Mouse (Mus musculus): ENCODE data around the gene Vamp1. TPM values are rescaled to one million over a fixed set of nuclear protein-coding genes. Genes with fewer than 3 reads are reported as not detected.
A peak's percentile ranks its signal among the peaks of the same experiment; 100 is the strongest.
"Not testable (repeated sequence)": the region's sequence is repeated elsewhere in the genome, so short reads cannot be mapped to it uniquely, and the experiment has no call there.

The Vamp1 gene
- total RNA-seq, 2 experiments from 2014 or later = 125 to 128 TPM

- intact Hi-C loops (cut with DNase I) = no loop called here
- Histone ChIP-seq H3K27ac (no peak overlapping the region), H3K4me3 (no peak overlapping the region)
- no peak for TF ChIP-seq CTCF (IDR thresholded peaks at IDR 0.05)
- DNase-seq (ENCODE audit: extremely low spot score in 1 of 2, low spot score in 2 of 2) = no peak
Measured at GRCm38 (mm10) chr6:125253863-125254715, 38.7 kb downstream of the Vamp1 start.

GRCm38 (mm10) chr6:125255516-125256044 is 40.2 kb downstream of the Vamp1 start:
- intact Hi-C loops (cut with DNase I) = no loop called here
- no peak overlapping the region for H3K27ac ChIP-seq
- H3K4me3 ChIP-seq = no peak overlapping the region
- no peak for DNase-seq (ENCODE audit: extremely low spot score in 1 of 2, low spot score in 2 of 2)
- no peak for TF ChIP-seq CTCF (IDR thresholded peaks at IDR 0.05)

DNA sequence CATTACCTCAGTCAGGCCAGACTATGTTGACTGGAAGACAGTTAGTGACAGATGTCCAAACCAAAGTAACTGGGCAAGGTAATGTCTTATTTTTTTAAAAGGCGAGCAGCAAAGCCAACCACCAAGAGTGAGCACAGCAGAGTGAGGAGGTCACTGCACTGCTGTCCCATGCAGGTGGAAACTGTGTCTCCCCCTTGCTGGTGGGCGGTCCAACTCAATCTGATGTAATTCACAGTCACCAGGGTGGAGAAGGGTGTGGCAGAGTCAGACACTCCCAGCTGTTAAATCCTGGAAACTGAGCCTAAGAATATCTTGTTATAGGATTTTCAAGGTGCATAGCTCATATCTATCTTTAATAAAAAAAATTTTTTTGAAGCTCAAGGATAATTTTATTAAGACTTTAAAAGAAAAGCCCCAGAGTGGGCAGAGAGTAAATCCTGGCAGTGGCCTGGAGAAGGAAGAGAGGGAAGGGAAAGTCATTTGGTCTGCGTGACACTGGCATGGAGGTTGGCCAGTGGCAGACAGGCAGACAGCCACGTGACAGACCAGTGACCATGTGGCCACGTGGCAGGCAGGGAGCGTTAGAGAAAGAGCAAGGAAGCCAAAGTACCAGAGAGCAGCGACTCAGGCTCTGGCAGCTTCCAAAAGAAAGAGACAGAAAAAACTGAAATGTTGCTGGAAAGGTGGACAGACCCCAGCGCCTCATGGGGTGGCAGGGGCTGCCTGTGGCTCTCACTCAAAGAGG is 41.0 kb downstream of the Vamp1 start:
- no peak for TF ChIP-seq CTCF (IDR thresholded peaks at IDR 0.05)
- intact Hi-C loops (cut with DNase I) = no loop called here
- no peak overlapping the region for H3K27ac ChIP-seq
- H3K4me3 ChIP-seq = no peak overlapping the region
- no peak for DNase-seq (ENCODE audit: extremely low spot score in 1 of 2, low spot score in 2 of 2)

- Histone ChIP-seq H3K4me3 (no peak overlapping the region), H3K27ac (no peak overlapping the region)
- no peak for TF ChIP-seq CTCF (IDR thresholded peaks at IDR 0.05)
- intact Hi-C loops (cut with DNase I) = loop anchor here (2.0 kb wide), 1 partner anchor 257 kb away; no protein-coding TSS in a partner anchor
- DNase-seq (ENCODE audit: extremely low spot score in 1 of 2, low spot score in 2 of 2) = no peak
Measured at GRCm38 (mm10) chr6:125260006-125260555, 44.7 kb downstream of the Vamp1 start.

DNA sequence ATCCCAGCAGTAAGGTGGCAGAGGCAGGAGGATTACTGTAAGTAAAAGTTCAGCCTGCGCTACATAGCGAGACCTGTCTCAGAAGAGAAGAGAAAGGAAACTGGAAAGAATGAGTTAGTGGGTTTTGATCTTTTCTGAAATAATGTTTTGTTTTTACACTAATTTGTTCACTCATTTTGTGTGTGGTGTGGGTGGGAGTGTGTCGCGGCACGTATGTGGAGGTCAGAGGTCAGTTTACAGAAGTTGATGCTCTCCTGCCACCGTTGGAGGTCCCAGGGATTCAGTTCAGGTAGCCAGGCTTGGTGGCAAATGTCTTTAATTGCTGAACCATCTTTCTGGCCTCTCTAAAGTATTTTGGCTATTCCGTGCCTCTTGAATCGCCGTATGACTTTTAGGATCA is 48.9 kb downstream of the Vamp1 start:
- TF ChIP-seq CTCF (IDR thresholded peaks at IDR 0.05) = no peak
- intact Hi-C loops (cut with DNase I) = no loop called here
- Histone ChIP-seq H3K4me3 (no peak overlapping the region), H3K27ac (no peak overlapping the region)
- DNase-seq (ENCODE audit: extremely low spot score in 1 of 2, low spot score in 2 of 2) = no peak

DNA sequence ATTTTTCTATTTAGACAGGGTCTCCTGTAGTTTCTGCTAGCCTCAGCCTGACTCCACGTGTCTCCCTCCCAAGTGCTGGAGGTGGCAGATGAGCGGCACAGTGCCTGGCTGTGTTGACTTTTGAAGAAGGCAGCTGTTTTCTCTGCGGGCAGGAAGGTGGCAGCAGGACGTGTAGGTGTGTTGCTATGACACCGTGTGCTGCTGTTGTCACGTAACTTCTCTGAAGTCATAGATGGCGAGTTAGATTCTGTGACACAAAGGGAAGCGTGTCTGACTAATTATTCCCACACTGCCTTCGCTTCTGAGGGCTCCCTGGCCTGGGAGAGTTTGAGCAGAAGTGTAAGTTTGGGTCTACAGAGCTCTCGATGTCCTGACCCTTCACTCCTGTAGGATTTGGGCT is 49.9 kb downstream of the Vamp1 start:
- no peak overlapping the region for H3K4me3 ChIP-seq
- peak; percentile 47 to 59 for DNase-seq (ENCODE audit: extremely low spot score in 1 of 2, low spot score in 2 of 2)
- no peak for TF ChIP-seq CTCF (IDR thresholded peaks at IDR 0.05)
- intact Hi-C loops (cut with DNase I) = loop anchor here (5.0 kb wide), 1 partner anchor 33 kb away; the partner anchor contains the start of gene Tapbpl
- H3K27ac ChIP-seq = no peak overlapping the region

GRCm38 (mm10) chr6:125266091-125266490 is 50.7 kb downstream of the Vamp1 start:
- no peak for DNase-seq (ENCODE audit: extremely low spot score in 1 of 2, low spot score in 2 of 2)
- Histone ChIP-seq H3K27ac (no peak overlapping the region), H3K4me3 (no peak overlapping the region)
- TF ChIP-seq CTCF (IDR thresholded peaks at IDR 0.05) = no peak
- intact Hi-C loops (cut with DNase I) = loop anchor here (2.0 to 5.0 kb wide), 2 partner anchors 34 to 67 kb away; partner anchors contain the start of gene Tapbpl

DNA sequence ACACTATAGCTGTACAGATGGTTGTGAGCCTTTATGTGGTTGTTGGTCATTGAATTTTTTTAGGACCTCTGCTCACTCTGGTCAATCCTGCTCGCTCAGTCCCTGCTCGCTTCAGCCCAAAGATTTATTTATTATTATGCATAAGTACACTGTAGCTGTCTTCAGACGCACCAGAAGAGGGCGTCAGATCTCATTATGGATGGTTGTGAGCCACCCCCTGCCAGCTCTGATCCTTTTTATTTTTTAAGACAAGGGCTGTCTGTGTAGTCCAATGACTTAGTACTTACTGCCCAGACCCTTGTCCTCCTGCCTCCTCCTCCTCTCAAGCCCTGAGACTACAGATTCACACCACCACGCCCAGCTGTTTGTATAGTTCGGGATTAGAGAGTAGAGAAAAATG is 51.2 kb downstream of the Vamp1 start:
- not testable (repeated sequence) for DNase-seq (ENCODE audit: extremely low spot score in 1 of 2, low spot score in 2 of 2)
- intact Hi-C loops (cut with DNase I) = loop anchor here (2.0 to 5.0 kb wide), 2 partner anchors 34 to 68 kb away; partner anchors contain the start of gene Tapbpl
- peak; percentile 10 for TF ChIP-seq CTCF (IDR thresholded peaks at IDR 0.05)

DNA sequence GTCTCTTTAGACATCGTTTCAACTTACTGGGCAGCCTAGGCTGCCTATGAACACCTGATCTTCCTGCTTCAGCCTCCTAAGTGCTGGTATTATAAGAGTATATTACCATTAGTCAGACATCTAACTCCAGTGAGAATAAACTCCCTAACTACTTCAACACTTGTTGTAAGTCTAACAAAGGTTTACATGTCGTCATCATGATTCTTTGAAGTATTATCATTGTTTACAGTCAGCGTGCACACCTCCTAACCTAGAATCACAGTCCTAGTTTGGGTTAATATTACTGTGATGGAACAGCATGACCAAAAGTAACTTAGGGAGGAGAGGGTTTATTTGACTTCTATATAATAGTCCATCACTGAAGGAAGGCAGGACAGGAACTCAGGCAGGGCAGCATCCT is 52.1 kb downstream of the Vamp1 start:
- no peak overlapping the region for H3K27ac ChIP-seq
- H3K4me3 ChIP-seq = no peak overlapping the region
- DNase-seq (ENCODE audit: extremely low spot score in 1 of 2, low spot score in 2 of 2) = no peak
- no peak for TF ChIP-seq CTCF (IDR thresholded peaks at IDR 0.05)
- intact Hi-C loops (cut with DNase I) = loop anchor here (2.0 to 5.0 kb wide), 2 partner anchors 35 to 69 kb away; partner anchors contain the start of gene Tapbpl

More for the DNA sequence above, 51.2 kb downstream of the Vamp1 start:
- not testable (repeated sequence) for H3K27ac ChIP-seq, H3K4me3 ChIP-seq

DNA sequence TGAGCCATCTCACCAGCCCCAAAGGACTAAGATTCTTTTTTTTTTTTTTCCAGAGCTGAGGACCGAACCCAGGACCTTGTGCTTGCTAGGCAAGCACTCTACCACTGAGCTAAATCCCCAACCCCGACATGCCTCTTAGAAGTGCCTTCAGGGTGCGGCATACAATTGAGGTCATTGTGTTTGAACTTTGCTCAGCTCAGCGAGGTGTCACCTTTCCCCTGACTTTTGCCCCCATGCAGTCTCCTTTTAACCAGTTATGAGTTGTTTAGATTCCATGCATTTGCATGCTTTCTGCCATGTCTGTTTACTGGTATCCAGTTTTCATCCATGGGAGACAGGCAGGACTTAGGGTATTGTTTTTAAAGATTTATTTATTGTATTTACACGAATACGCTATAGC is 53.4 kb downstream of the Vamp1 start:
- H3K4me3 ChIP-seq = no peak overlapping the region
- no peak for TF ChIP-seq CTCF (IDR thresholded peaks at IDR 0.05)
- intact Hi-C loops (cut with DNase I) = loop anchor here (5.0 kb wide), 1 partner anchor 36 kb away; the partner anchor contains the start of gene Tapbpl
- no peak overlapping the region for H3K27ac ChIP-seq
- no peak for DNase-seq (ENCODE audit: extremely low spot score in 1 of 2, low spot score in 2 of 2)

GRCm38 (mm10) chr6:125271455-125272227 is 56.3 kb downstream of the Vamp1 start:
- Histone ChIP-seq H3K4me3 (peak overlapping the region; percentile 32; the same call in 1 of the 2 replicates), H3K27ac (peak overlapping the region; percentile 61)
- peak; percentile 90 for TF ChIP-seq CTCF (IDR thresholded peaks at IDR 0.05)
- peak; percentile 89 to 92 for DNase-seq (ENCODE audit: extremely low spot score in 1 of 2, low spot score in 2 of 2)
- intact Hi-C loops (cut with DNase I) = loop anchor here (1.0 to 5.0 kb wide), 5 partner anchors 52 to 224 kb away; partner anchors contain the start of genes Acrbp, Iffo1, Mrpl51 and Ncapd2
